Mouse (Mus musculus): ENCODE results near the gene N4bp2l1. TPM values are rescaled to one million over a fixed set of nuclear protein-coding genes. Genes with fewer than 3 reads are reported as not detected.
"Not testable (repeated sequence)": the region's sequence is repeated elsewhere in the genome, so short reads cannot be mapped to it uniquely, and the experiment has no call there.

Gene N4bp2l1
- polyA plus RNA-seq (2014; fragmentation: Nextera tagmentation; extraction: Ambion mirVana) = 2.9 and 3.4 TPM in 2 replicates

DNA sequence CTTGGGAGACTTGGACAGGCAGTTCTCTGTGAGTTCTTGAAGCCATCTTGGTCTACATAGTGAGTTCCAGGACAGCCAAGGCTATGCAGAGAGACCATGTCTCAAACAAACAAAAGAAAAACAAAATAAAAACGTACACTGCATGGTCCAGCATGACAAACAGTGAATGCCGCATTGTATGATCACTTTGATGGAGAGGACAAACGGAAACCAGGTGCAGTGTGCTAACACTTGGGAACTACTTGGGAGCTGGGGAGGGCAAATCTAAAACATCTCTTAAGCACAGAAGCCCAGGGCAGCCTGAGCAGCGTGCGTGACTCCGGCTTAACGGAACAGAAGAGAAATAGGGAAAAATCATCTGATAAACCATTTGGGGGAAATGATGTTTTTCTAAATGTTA lies at the start of gene N4bp2l1:
Gene N4bp2l1, minus strand, starts transcription at position 101 of the 400 bp plus-strand sequence.
- no peak within 1 kb of the TSS for H3K27ac ChIP-seq (ENCODE audit: low read depth, low read length)
- no peak within 1 kb of the TSS for H3K4me3 ChIP-seq (ENCODE audit: low read depth, low read length)
- H3K9me3 ChIP-seq (ENCODE audit: control insufficient read depth, low read length) = no peaks in the 10 kb centered on the region
- 85% methylated on average over 7 of the region's 7 CpGs for WGBS
- peaks cover 8% of the 10 kb centered on the region for H3K4me1 ChIP-seq (ENCODE audit: control insufficient read depth, insufficient read depth, low read length)
- DNase-seq (ENCODE audit: low spot score) (no peak), ATAC-seq (ENCODE audit: insufficient read depth, low FRiP score, low TSS enrichment) (no peak)
- H3K27me3 ChIP-seq (ENCODE audit: control insufficient read depth, insufficient read depth, low read length) = peaks cover 25% of the 10 kb centered on the region
- H3K9ac ChIP-seq (ENCODE audit: low read length) = no peak within 1 kb of the TSS
- H3K4me2 ChIP-seq (ENCODE audit: low read depth) = no peak within 1 kb of the TSS
- no peaks in the 10 kb centered on the region for H3K36me3 ChIP-seq (ENCODE audit: control insufficient read depth, insufficient read depth, low read length)

DNA sequence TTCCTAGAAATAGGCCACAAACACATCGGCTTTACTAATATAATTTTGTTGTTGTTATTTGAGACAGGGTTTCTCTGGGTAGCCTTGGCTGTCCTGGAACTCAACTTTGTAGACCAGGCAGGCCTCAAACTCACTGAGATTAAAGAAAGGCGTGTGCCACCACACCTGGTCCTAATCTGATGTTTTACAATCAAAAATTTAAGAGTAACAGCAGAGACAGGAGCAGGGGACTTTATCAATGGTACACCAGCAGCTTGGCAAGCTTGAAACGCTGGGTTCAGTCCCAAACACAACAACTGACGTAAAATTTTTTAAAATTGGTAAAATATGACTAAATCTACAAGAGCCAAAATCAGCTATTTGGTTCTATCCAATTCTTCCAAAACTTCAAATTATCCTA lies 47.9 kb upstream of the N4bp2l1 start:
- no peak for DNase-seq (ENCODE audit: low spot score)
- Histone ChIP-seq H3K27ac (ENCODE audit: low read depth, low read length) (no peak overlapping the region), H3K4me1 (ENCODE audit: control insufficient read depth, insufficient read depth, low read length) (no peaks in the 10 kb centered on the region), H3K36me3 (ENCODE audit: control insufficient read depth, insufficient read depth, low read length) (peaks cover 2% of the 10 kb centered on the region), H3K4me3 (ENCODE audit: low read depth, low read length) (no peak overlapping the region), H3K4me2 (ENCODE audit: low read depth) (no peak overlapping the region), H3K9ac (ENCODE audit: low read length) (no peak overlapping the region), H3K9me3 (ENCODE audit: control insufficient read depth, low read length) (no peaks in the 10 kb centered on the region), H3K27me3 (ENCODE audit: control insufficient read depth, insufficient read depth, low read length) (no peaks in the 10 kb centered on the region)
- ATAC-seq (ENCODE audit: insufficient read depth, low FRiP score, low TSS enrichment) = no peak
- 94% methylated on average over 4 of the region's 4 CpGs for WGBS

DNA sequence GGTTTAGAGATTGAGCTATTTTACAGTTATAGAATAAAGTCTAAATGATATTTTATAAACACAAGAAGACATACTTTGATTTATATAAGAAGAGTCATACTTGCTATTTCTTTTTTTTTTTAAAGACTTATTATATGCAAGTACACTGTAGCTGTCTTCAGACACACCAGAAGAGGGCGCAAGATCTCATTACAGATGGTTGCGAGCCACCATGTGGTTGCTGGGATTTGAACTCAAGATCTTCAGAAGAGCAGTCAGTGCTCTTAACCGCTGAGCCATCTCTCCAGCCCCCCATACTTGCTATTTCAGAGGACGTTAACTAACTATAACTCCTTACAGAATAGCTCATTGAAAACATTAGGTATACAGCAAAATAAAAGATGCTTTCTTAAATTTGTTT lies 46.4 kb upstream of the N4bp2l1 start:
- not testable (repeated sequence) for H3K27ac ChIP-seq (ENCODE audit: low read depth, low read length); H3K4me3 ChIP-seq (ENCODE audit: low read depth, low read length); H3K9ac ChIP-seq (ENCODE audit: low read length); H3K4me2 ChIP-seq (ENCODE audit: low read depth); H3K4me1 ChIP-seq (ENCODE audit: control insufficient read depth, insufficient read depth, low read length); DNase-seq (ENCODE audit: low spot score); H3K36me3 ChIP-seq (ENCODE audit: control insufficient read depth, insufficient read depth, low read length); H3K27me3 ChIP-seq (ENCODE audit: control insufficient read depth, insufficient read depth, low read length); ATAC-seq (ENCODE audit: insufficient read depth, low FRiP score, low TSS enrichment); H3K9me3 ChIP-seq (ENCODE audit: control insufficient read depth, low read length)
- WGBS = 94% methylated on average over 4 of the region's 4 CpGs

DNA sequence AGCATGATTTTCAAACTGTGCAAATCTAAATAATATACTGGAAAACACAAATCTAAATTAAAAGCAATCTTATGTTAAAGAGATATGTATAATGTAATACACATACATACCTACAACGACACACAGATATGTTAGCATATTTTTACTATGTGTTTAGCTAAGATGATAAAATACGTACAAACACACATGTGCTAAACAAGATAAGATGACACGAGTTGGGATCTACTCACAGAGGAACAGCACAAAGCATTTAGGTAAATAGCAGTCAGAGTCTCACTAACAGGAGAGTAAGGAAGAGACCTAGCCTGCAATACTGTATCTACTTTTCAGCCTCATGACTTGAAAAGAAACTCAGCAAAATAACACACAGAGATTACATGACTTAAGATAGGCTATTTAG lies 44.5 kb upstream of the N4bp2l1 start:
- DNase-seq (ENCODE audit: low spot score) (no peak), ATAC-seq (ENCODE audit: insufficient read depth, low FRiP score, low TSS enrichment) (no peak)
- H3K4me2 ChIP-seq (ENCODE audit: low read depth) = no peak overlapping the region
- 92% methylated on average over 3 of the region's 3 CpGs for WGBS
- H3K27ac ChIP-seq (ENCODE audit: low read depth, low read length) = no peak overlapping the region
- H3K27me3 ChIP-seq (ENCODE audit: control insufficient read depth, insufficient read depth, low read length) = no peaks in the 10 kb centered on the region
- H3K9ac ChIP-seq (ENCODE audit: low read length) = no peak overlapping the region
- peaks cover 2% of the 10 kb centered on the region for H3K36me3 ChIP-seq (ENCODE audit: control insufficient read depth, insufficient read depth, low read length)
- no peak overlapping the region for H3K4me3 ChIP-seq (ENCODE audit: low read depth, low read length)
- no peaks in the 10 kb centered on the region for H3K4me1 ChIP-seq (ENCODE audit: control insufficient read depth, insufficient read depth, low read length)
- H3K9me3 ChIP-seq (ENCODE audit: control insufficient read depth, low read length) = no peaks in the 10 kb centered on the region

DNA sequence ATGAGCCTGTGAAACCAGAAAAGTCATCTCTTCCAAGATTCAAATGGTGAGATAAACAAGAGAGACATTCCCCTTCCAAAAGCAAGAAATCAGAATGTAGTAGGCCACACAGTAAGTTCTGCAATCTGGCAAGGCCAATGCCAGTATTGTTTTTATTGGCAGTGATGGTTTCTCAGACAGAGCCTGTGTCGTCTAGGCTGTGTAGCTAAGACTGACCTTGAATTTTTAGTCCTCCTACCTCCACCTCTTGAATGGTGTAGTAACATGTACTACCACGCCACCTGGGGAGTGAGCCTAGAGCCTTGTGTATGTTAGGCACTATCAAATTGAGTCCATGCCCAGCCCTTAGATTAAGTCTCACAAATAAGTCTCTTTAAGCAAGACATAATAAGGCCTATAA lies 32.7 kb upstream of the N4bp2l1 start:
- H3K36me3 ChIP-seq (ENCODE audit: control insufficient read depth, insufficient read depth, low read length) = no peaks in the 10 kb centered on the region
- no peak overlapping the region for H3K27ac ChIP-seq (ENCODE audit: low read depth, low read length)
- ATAC-seq (ENCODE audit: insufficient read depth, low FRiP score, low TSS enrichment) (no peak), DNase-seq (ENCODE audit: low spot score) (no peak)
- no peaks in the 10 kb centered on the region for H3K9me3 ChIP-seq (ENCODE audit: control insufficient read depth, low read length)
- H3K4me3 ChIP-seq (ENCODE audit: low read depth, low read length) = no peak overlapping the region
- H3K9ac ChIP-seq (ENCODE audit: low read length) = no peak overlapping the region
- no peaks in the 10 kb centered on the region for H3K4me1 ChIP-seq (ENCODE audit: control insufficient read depth, insufficient read depth, low read length)
- H3K4me2 ChIP-seq (ENCODE audit: low read depth) = no peak overlapping the region
- WGBS = 94% methylated on average over 2 of the region's 2 CpGs
- no peaks in the 10 kb centered on the region for H3K27me3 ChIP-seq (ENCODE audit: control insufficient read depth, insufficient read depth, low read length)

DNA sequence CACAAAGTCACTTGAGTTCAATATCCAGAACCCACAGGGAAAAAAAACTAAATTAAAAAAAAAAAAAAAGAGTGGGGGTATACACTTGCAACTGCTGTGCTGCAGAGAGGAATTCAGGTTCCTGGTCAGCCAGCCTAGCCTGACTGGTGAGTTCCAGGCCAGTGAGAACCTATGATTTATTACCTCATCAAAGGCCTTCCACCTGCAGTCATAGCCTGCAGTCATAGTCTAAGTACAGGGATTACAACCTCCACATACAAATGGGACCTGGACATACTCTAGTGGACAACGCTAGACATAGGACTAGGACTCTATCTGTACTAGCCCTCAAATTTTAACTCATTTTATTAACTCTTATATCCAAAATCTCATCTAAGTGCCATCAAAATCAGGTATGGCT lies 32.3 kb upstream of the N4bp2l1 start:
- Histone ChIP-seq H3K4me1 (ENCODE audit: control insufficient read depth, insufficient read depth, low read length) (no peaks in the 10 kb centered on the region), H3K9me3 (ENCODE audit: control insufficient read depth, low read length) (no peaks in the 10 kb centered on the region), H3K27ac (ENCODE audit: low read depth, low read length) (no peak overlapping the region), H3K27me3 (ENCODE audit: control insufficient read depth, insufficient read depth, low read length) (no peaks in the 10 kb centered on the region), H3K36me3 (ENCODE audit: control insufficient read depth, insufficient read depth, low read length) (no peaks in the 10 kb centered on the region), H3K4me2 (ENCODE audit: low read depth) (no peak overlapping the region), H3K4me3 (ENCODE audit: low read depth, low read length) (no peak overlapping the region), H3K9ac (ENCODE audit: low read length) (no peak overlapping the region)
- WGBS = 90% methylated on average over 1 of the region's 1 CpGs
- no peak for ATAC-seq (ENCODE audit: insufficient read depth, low FRiP score, low TSS enrichment)
- DNase-seq (ENCODE audit: low spot score) = no peak

DNA sequence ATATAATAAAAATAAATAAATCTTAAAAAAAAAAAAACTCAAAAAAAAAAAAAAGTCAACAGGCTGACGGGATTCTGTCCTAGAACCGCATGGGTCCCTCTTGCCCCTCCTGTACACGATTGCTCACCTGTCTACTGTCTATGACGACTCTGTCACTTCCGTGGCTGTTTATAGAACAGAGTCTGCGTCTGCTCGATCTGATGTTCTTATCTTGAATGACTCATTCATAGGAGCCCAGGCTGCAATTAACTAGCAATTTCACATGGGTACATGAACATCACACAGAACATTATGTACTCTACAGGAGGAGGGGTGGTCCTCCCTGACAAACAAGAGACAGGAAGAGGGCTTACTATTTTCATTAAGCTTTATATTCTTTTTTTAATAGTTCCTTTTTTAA lies 28.5 kb upstream of the N4bp2l1 start:
- Histone ChIP-seq H3K4me1 (ENCODE audit: control insufficient read depth, insufficient read depth, low read length) (no peaks in the 10 kb centered on the region), H3K4me2 (ENCODE audit: low read depth) (no peak overlapping the region), H3K27me3 (ENCODE audit: control insufficient read depth, insufficient read depth, low read length) (no peaks in the 10 kb centered on the region), H3K27ac (ENCODE audit: low read depth, low read length) (no peak overlapping the region), H3K36me3 (ENCODE audit: control insufficient read depth, insufficient read depth, low read length) (no peaks in the 10 kb centered on the region), H3K4me3 (ENCODE audit: low read depth, low read length) (no peak overlapping the region), H3K9ac (ENCODE audit: low read length) (no peak overlapping the region), H3K9me3 (ENCODE audit: control insufficient read depth, low read length) (no peaks in the 10 kb centered on the region)
- ATAC-seq (ENCODE audit: insufficient read depth, low FRiP score, low TSS enrichment) (no peak), DNase-seq (ENCODE audit: low spot score) (no peak)
- 95% methylated on average over 7 of the region's 7 CpGs for WGBS

DNA sequence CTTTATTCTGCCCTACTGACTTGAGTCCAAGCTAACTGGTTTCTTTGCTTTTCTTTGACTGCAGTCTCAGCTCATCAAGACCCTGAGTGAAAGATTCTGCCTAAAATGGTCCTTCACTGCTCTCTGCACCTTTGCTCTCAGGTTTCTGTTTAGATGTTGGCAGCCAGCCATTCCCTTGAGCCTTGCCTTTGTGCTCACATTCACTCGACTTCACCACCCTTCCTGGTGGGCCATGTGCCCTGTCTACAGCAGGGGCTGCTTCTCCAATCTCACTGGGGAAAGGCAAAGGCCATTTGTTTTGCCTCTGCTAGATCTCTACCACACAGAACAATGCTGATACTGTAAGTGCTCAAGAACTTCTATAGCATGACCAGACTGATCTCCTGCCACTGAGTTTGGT lies 25.8 kb upstream of the N4bp2l1 start:
- Histone ChIP-seq H3K9me3 (ENCODE audit: control insufficient read depth, low read length) (no peaks in the 10 kb centered on the region), H3K9ac (ENCODE audit: low read length) (no peak overlapping the region), H3K4me3 (ENCODE audit: low read depth, low read length) (no peak overlapping the region), H3K27me3 (ENCODE audit: control insufficient read depth, insufficient read depth, low read length) (no peaks in the 10 kb centered on the region), H3K4me1 (ENCODE audit: control insufficient read depth, insufficient read depth, low read length) (no peaks in the 10 kb centered on the region), H3K27ac (ENCODE audit: low read depth, low read length) (no peak overlapping the region), H3K36me3 (ENCODE audit: control insufficient read depth, insufficient read depth, low read length) (no peaks in the 10 kb centered on the region), H3K4me2 (ENCODE audit: low read depth) (no peak overlapping the region)
- DNase-seq (ENCODE audit: low spot score) (no peak), ATAC-seq (ENCODE audit: insufficient read depth, low FRiP score, low TSS enrichment) (no peak)
- 61% methylated on average over 1 of the region's 1 CpGs for WGBS

DNA sequence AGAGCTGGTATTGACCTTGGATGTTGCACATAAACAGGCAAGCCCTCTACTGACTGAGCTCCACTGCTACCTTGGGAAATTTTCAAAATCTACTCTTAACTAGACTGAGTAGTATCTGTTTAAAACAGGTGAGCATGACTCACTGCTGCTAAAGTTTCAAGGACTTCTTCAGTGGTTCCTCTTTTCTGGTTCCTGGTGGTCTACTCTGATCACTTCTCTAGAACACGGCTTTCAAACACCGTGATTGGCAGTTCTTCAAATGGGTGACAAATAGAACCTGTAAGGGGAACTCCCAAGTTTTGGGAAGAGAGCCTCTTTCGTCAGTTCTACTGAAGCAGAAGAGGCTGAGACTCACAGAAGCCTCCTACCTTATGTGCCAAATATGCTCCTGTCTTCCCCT lies 24.6 kb upstream of the N4bp2l1 start:
- ATAC-seq (ENCODE audit: insufficient read depth, low FRiP score, low TSS enrichment) (no peak), DNase-seq (ENCODE audit: low spot score) (no peak)
- Histone ChIP-seq H3K9ac (ENCODE audit: low read length) (no peak overlapping the region), H3K27me3 (ENCODE audit: control insufficient read depth, insufficient read depth, low read length) (no peaks in the 10 kb centered on the region), H3K36me3 (ENCODE audit: control insufficient read depth, insufficient read depth, low read length) (no peaks in the 10 kb centered on the region), H3K27ac (ENCODE audit: low read depth, low read length) (no peak overlapping the region), H3K4me2 (ENCODE audit: low read depth) (no peak overlapping the region), H3K4me3 (ENCODE audit: low read depth, low read length) (no peak overlapping the region), H3K4me1 (ENCODE audit: control insufficient read depth, insufficient read depth, low read length) (no peaks in the 10 kb centered on the region), H3K9me3 (ENCODE audit: control insufficient read depth, low read length) (no peaks in the 10 kb centered on the region)
- 90% methylated on average over 3 of the region's 3 CpGs for WGBS
